Mouse (Mus musculus): ENCODE measurements around the gene Limch1. TPM values are rescaled to one million over a fixed set of nuclear protein-coding genes. Genes with fewer than 3 reads are reported as not detected.

Limch1 gene
- polyA plus RNA-seq, 1 experiment: 44.2 TPM

- Histone ChIP-seq H3K27ac (ENCODE audit: insufficient read depth, low read length) (no peak overlapping the region), H3K4me1 (ENCODE audit: control insufficient read depth, insufficient read depth, low read length) (peaks cover 4% of the 10 kb centered on the region; the same call in 1 of the 2 replicates), H3K4me3 (ENCODE audit: insufficient read depth, low read length) (no peak overlapping the region)
- TF ChIP-seq CTCF (IDR thresholded peaks at IDR 0.05; ENCODE audit: borderline replicate concordance, insufficient read depth, low read length) (no peak), POLR2A (IDR thresholded peaks at IDR 0.05; ENCODE audit: low read depth, low read length) (no peak)
Observed at GRCm38 (mm10) chr5:66992401-66992800, 246.8 kb downstream of the Limch1 start.

- H3K27ac ChIP-seq (ENCODE audit: insufficient read depth, low read length): no peak overlapping the region
- no peak overlapping the region for H3K4me3 ChIP-seq (ENCODE audit: insufficient read depth, low read length)
- TF ChIP-seq POLR2A (IDR thresholded peaks at IDR 0.05; ENCODE audit: low read depth, low read length) (no peak), CTCF (IDR thresholded peaks at IDR 0.05; ENCODE audit: borderline replicate concordance, insufficient read depth, low read length) (no peak)
- H3K4me1 ChIP-seq (ENCODE audit: control insufficient read depth, insufficient read depth, low read length): peaks cover 4% of the 10 kb centered on the region; the same call in 1 of the 2 replicates
Observed at GRCm38 (mm10) chr5:66993076-66993475, 247.4 kb downstream of the Limch1 start.

- Histone ChIP-seq H3K27ac (ENCODE audit: insufficient read depth, low read length) (no peak overlapping the region), H3K4me3 (ENCODE audit: insufficient read depth, low read length) (no peak overlapping the region), H3K4me1 (ENCODE audit: control insufficient read depth, insufficient read depth, low read length) (peaks cover 6% of the 10 kb centered on the region; the same call in 1 of the 2 replicates)
- TF ChIP-seq POLR2A (IDR thresholded peaks at IDR 0.05; ENCODE audit: low read depth, low read length) (no peak), CTCF (IDR thresholded peaks at IDR 0.05; ENCODE audit: borderline replicate concordance, insufficient read depth, low read length) (no peak)
Observed at GRCm38 (mm10) chr5:66996124-66996523, 250.5 kb downstream of the Limch1 start.

GRCm38 (mm10) chr5:66996886-66997599 lies 251.4 kb downstream of the Limch1 start:
- peak overlapping the region; percentile 20; the same call in 1 of the 2 replicates for H3K4me3 ChIP-seq (ENCODE audit: insufficient read depth, low read length)
- no peak overlapping the region for H3K27ac ChIP-seq (ENCODE audit: insufficient read depth, low read length)
- peaks cover 6% of the 10 kb centered on the region; the same call in 1 of the 2 replicates for H3K4me1 ChIP-seq (ENCODE audit: control insufficient read depth, insufficient read depth, low read length)
- TF ChIP-seq POLR2A (IDR thresholded peaks at IDR 0.05; ENCODE audit: low read depth, low read length): no peak
- peak; percentile 53 for TF ChIP-seq CTCF (IDR thresholded peaks at IDR 0.05; ENCODE audit: borderline replicate concordance, insufficient read depth, low read length)

GRCm38 (mm10) chr5:66997600-66997930 lies 251.9 kb downstream of the Limch1 start:
- peaks cover 5% of the 10 kb centered on the region; the same call in 1 of the 2 replicates for H3K4me1 ChIP-seq (ENCODE audit: control insufficient read depth, insufficient read depth, low read length)
- TF ChIP-seq CTCF (IDR thresholded peaks at IDR 0.05; ENCODE audit: borderline replicate concordance, insufficient read depth, low read length) (no peak), POLR2A (IDR thresholded peaks at IDR 0.05; ENCODE audit: low read depth, low read length) (no peak)
- no peak overlapping the region for H3K27ac ChIP-seq (ENCODE audit: insufficient read depth, low read length)
- no peak overlapping the region for H3K4me3 ChIP-seq (ENCODE audit: insufficient read depth, low read length)

GRCm38 (mm10) chr5:66998341-66998740 lies 252.7 kb downstream of the Limch1 start:
- no peak overlapping the region for H3K27ac ChIP-seq (ENCODE audit: insufficient read depth, low read length)
- H3K4me1 ChIP-seq (ENCODE audit: control insufficient read depth, insufficient read depth, low read length): peaks cover 2% of the 10 kb centered on the region; the same call in 1 of the 2 replicates
- TF ChIP-seq CTCF (IDR thresholded peaks at IDR 0.05; ENCODE audit: borderline replicate concordance, insufficient read depth, low read length) (no peak), POLR2A (IDR thresholded peaks at IDR 0.05; ENCODE audit: low read depth, low read length) (no peak)

GRCm38 (mm10) chr5:67002346-67002745 lies 256.7 kb downstream of the Limch1 start:
- Histone ChIP-seq H3K4me1 (ENCODE audit: control insufficient read depth, insufficient read depth, low read length) (peaks cover 2% of the 10 kb centered on the region; the same call in 1 of the 2 replicates), H3K4me3 (ENCODE audit: insufficient read depth, low read length) (no peak overlapping the region)
- TF ChIP-seq POLR2A (IDR thresholded peaks at IDR 0.05; ENCODE audit: low read depth, low read length) (no peak), CTCF (IDR thresholded peaks at IDR 0.05; ENCODE audit: borderline replicate concordance, insufficient read depth, low read length) (no peak)

More at GRCm38 (mm10) chr5:66998341-66998740, 252.7 kb downstream of the Limch1 start:
- H3K4me3 ChIP-seq (ENCODE audit: insufficient read depth, low read length): no peak overlapping the region

GRCm38 (mm10) chr5:67004619-67005018 lies 259.0 kb downstream of the Limch1 start:
- no peak for TF ChIP-seq CTCF (IDR thresholded peaks at IDR 0.05; ENCODE audit: borderline replicate concordance, insufficient read depth, low read length)
- TF ChIP-seq POLR2A (IDR thresholded peaks at IDR 0.05; ENCODE audit: low read depth, low read length): no peak
- Histone ChIP-seq H3K4me3 (ENCODE audit: insufficient read depth, low read length) (no peak overlapping the region), H3K27ac (ENCODE audit: insufficient read depth, low read length) (no peak overlapping the region), H3K4me1 (ENCODE audit: control insufficient read depth, insufficient read depth, low read length) (no peaks in the 10 kb centered on the region)

More at GRCm38 (mm10) chr5:67002346-67002745, 256.7 kb downstream of the Limch1 start:
- H3K27ac ChIP-seq (ENCODE audit: insufficient read depth, low read length): no peak overlapping the region

- Histone ChIP-seq H3K4me1 (ENCODE audit: control insufficient read depth, insufficient read depth, low read length) (no peaks in the 10 kb centered on the region), H3K4me3 (ENCODE audit: insufficient read depth, low read length) (no peak overlapping the region), H3K27ac (ENCODE audit: insufficient read depth, low read length) (no peak overlapping the region)
- no peak for TF ChIP-seq POLR2A (IDR thresholded peaks at IDR 0.05; ENCODE audit: low read depth, low read length)
- TF ChIP-seq CTCF (IDR thresholded peaks at IDR 0.05; ENCODE audit: borderline replicate concordance, insufficient read depth, low read length): no peak
Observed at GRCm38 (mm10) chr5:67011043-67011870, 265.6 kb downstream of the Limch1 start.
